Mouse (Mus musculus): ENCODE data around the gene Dpf2. TPM values are rescaled to one million over a fixed set of nuclear protein-coding genes. Genes with fewer than 3 reads are reported as not detected.

Dpf2 gene
- polyA plus RNA-seq, 1 experiment from 2014 or later = 119 TPM

GRCm38 (mm10) chr19:5877618-5878361, 35.0 kb downstream of the Dpf2 start, which contains the start of gene Slc25a45:
Gene Slc25a45, plus strand, starts transcription at chr19:5877808.
- Histone ChIP-seq H3K9ac (ENCODE audit: low read depth, low read length) (peak within 1 kb of the TSS; percentile 49), H3K27me3 (replicated peaks; ENCODE audit: control insufficient read depth, insufficient read depth, low read length) (no peaks in the 10 kb centered on the region), H3K9me3 (ENCODE audit: control insufficient read depth, low read length) (no peaks in the 10 kb centered on the region), H3K4me3 (ENCODE audit: low read length) (peak within 1 kb of the TSS; percentile 7; the same call in 1 of the 2 replicates), H3K36me3 (ENCODE audit: control insufficient read depth, insufficient read depth, low read length) (no peaks in the 10 kb centered on the region), H3K4me1 (ENCODE audit: control insufficient read depth, insufficient read depth, low read length) (peaks cover 31% of the 10 kb centered on the region), H3K4me2 (ENCODE audit: low read depth, low read length) (peak within 1 kb of the TSS; percentile 27), H3K27ac (ENCODE audit: low read length) (peak within 1 kb of the TSS; percentile 73)
- 43% methylated on average over 15 of the region's 15 CpGs for WGBS
- peak; percentile 52 for ATAC-seq

GRCm38 (mm10) chr19:5874969-5875480, 37.8 kb downstream of the Dpf2 start, which contains the start of gene Frmd8:
Gene Frmd8, minus strand, starts transcription at chr19:5875274.
- peak; percentile 84 for ATAC-seq
- H3K27ac ChIP-seq (ENCODE audit: low read length) = peak within 1 kb of the TSS; percentile 55; the same call in 1 of the 2 replicates
- H3K4me2 ChIP-seq (ENCODE audit: low read depth, low read length) = peak within 1 kb of the TSS; percentile 91
- no peaks in the 10 kb centered on the region for H3K36me3 ChIP-seq (ENCODE audit: control insufficient read depth, insufficient read depth, low read length)
- peaks cover 38% of the 10 kb centered on the region for H3K4me1 ChIP-seq (ENCODE audit: control insufficient read depth, insufficient read depth, low read length)
- no peaks in the 10 kb centered on the region for H3K9me3 ChIP-seq (ENCODE audit: control insufficient read depth, low read length)
- H3K27me3 ChIP-seq (replicated peaks; ENCODE audit: control insufficient read depth, insufficient read depth, low read length) = no peaks in the 10 kb centered on the region
- WGBS = under 1% methylated on average over 37 of the region's 37 CpGs
- H3K4me3 ChIP-seq (ENCODE audit: low read length) = peak within 1 kb of the TSS; percentile 81
- H3K9ac ChIP-seq (ENCODE audit: low read depth, low read length) = peak within 1 kb of the TSS; percentile 90

- WGBS = 7% methylated on average over 13 of the region's 13 CpGs
- peaks cover 38% of the 10 kb centered on the region for H3K4me1 ChIP-seq (ENCODE audit: control insufficient read depth, insufficient read depth, low read length)
- H3K27ac ChIP-seq (ENCODE audit: low read length) = no peak overlapping the region
Observed at GRCm38 (mm10) chr19:5874391-5874968, 38.3 kb downstream of the Dpf2 start.

GRCm38 (mm10) chr19:5872931-5873556, 39.8 kb downstream of the Dpf2 start:
- no peak for ATAC-seq
- peaks cover 33% of the 10 kb centered on the region for H3K4me1 ChIP-seq (ENCODE audit: control insufficient read depth, insufficient read depth, low read length)
- no peaks in the 10 kb centered on the region for H3K36me3 ChIP-seq (ENCODE audit: control insufficient read depth, insufficient read depth, low read length)
- H3K27ac ChIP-seq (ENCODE audit: low read length) = no peak overlapping the region
- no peak overlapping the region for H3K4me3 ChIP-seq (ENCODE audit: low read length)
- H3K4me2 ChIP-seq (ENCODE audit: low read depth, low read length) = no peak overlapping the region
- H3K9ac ChIP-seq (ENCODE audit: low read depth, low read length) = no peak overlapping the region
- 80% methylated on average over 19 of the region's 19 CpGs for WGBS
- H3K9me3 ChIP-seq (ENCODE audit: control insufficient read depth, low read length) = no peaks in the 10 kb centered on the region
- H3K27me3 ChIP-seq (replicated peaks; ENCODE audit: control insufficient read depth, insufficient read depth, low read length) = no peaks in the 10 kb centered on the region

More at GRCm38 (mm10) chr19:5874391-5874968, 38.3 kb downstream of the Dpf2 start:
- no peak for ATAC-seq
- peak overlapping the region; percentile 81 for H3K4me3 ChIP-seq (ENCODE audit: low read length)
- peak overlapping the region; percentile 90 for H3K9ac ChIP-seq (ENCODE audit: low read depth, low read length)
- H3K36me3 ChIP-seq (ENCODE audit: control insufficient read depth, insufficient read depth, low read length) = no peaks in the 10 kb centered on the region
- no peaks in the 10 kb centered on the region for H3K9me3 ChIP-seq (ENCODE audit: control insufficient read depth, low read length)
- H3K4me2 ChIP-seq (ENCODE audit: low read depth, low read length) = peak overlapping the region; percentile 91
- no peaks in the 10 kb centered on the region for H3K27me3 ChIP-seq (replicated peaks; ENCODE audit: control insufficient read depth, insufficient read depth, low read length)

- no peak overlapping the region for H3K9ac ChIP-seq (ENCODE audit: low read depth, low read length)
Observed at GRCm38 (mm10) chr19:5872528-5872927, 40.3 kb downstream of the Dpf2 start.

GRCm38 (mm10) chr19:5871683-5872082, 41.1 kb downstream of the Dpf2 start:
- Histone ChIP-seq H3K4me1 (ENCODE audit: control insufficient read depth, insufficient read depth, low read length) (peaks cover 34% of the 10 kb centered on the region), H3K9ac (ENCODE audit: low read depth, low read length) (peak overlapping the region; percentile 56; the same call in 1 of the 2 replicates), H3K4me3 (ENCODE audit: low read length) (no peak overlapping the region), H3K36me3 (ENCODE audit: control insufficient read depth, insufficient read depth, low read length) (0 out of 2 replicates have a peak, but pooled peaks cover 3% of the 10 kb centered on the region), H3K4me2 (ENCODE audit: low read depth, low read length) (peak overlapping the region; percentile 31; the same call in 1 of the 2 replicates), H3K27me3 (replicated peaks; ENCODE audit: control insufficient read depth, insufficient read depth, low read length) (no peaks in the 10 kb centered on the region), H3K27ac (ENCODE audit: low read length) (peak overlapping the region; percentile 54; the same call in 1 of the 2 replicates), H3K9me3 (ENCODE audit: control insufficient read depth, low read length) (no peaks in the 10 kb centered on the region)
- ATAC-seq = no peak
- 38% methylated on average over 6 of the region's 6 CpGs for WGBS

More at GRCm38 (mm10) chr19:5872528-5872927, 40.3 kb downstream of the Dpf2 start:
- no peaks in the 10 kb centered on the region for H3K9me3 ChIP-seq (ENCODE audit: control insufficient read depth, low read length)
- H3K36me3 ChIP-seq (ENCODE audit: control insufficient read depth, insufficient read depth, low read length) = no peaks in the 10 kb centered on the region
- no peak overlapping the region for H3K27ac ChIP-seq (ENCODE audit: low read length)
- no peaks in the 10 kb centered on the region for H3K27me3 ChIP-seq (replicated peaks; ENCODE audit: control insufficient read depth, insufficient read depth, low read length)
- 86% methylated on average over 4 of the region's 4 CpGs for WGBS
- no peak overlapping the region for H3K4me3 ChIP-seq (ENCODE audit: low read length)
- H3K4me1 ChIP-seq (ENCODE audit: control insufficient read depth, insufficient read depth, low read length) = peaks cover 34% of the 10 kb centered on the region
- no peak for ATAC-seq
- no peak overlapping the region for H3K4me2 ChIP-seq (ENCODE audit: low read depth, low read length)

GRCm38 (mm10) chr19:5871273-5871672, 41.5 kb downstream of the Dpf2 start:
- Histone ChIP-seq H3K4me2 (ENCODE audit: low read depth, low read length) (peak overlapping the region; percentile 31; the same call in 1 of the 2 replicates), H3K9me3 (ENCODE audit: control insufficient read depth, low read length) (no peaks in the 10 kb centered on the region), H3K4me1 (ENCODE audit: control insufficient read depth, insufficient read depth, low read length) (peaks cover 34% of the 10 kb centered on the region), H3K27me3 (replicated peaks; ENCODE audit: control insufficient read depth, insufficient read depth, low read length) (no peaks in the 10 kb centered on the region), H3K9ac (ENCODE audit: low read depth, low read length) (peak overlapping the region; percentile 56), H3K36me3 (ENCODE audit: control insufficient read depth, insufficient read depth, low read length) (0 out of 2 replicates have a peak, but pooled peaks cover 3% of the 10 kb centered on the region), H3K27ac (ENCODE audit: low read length) (peak overlapping the region; percentile 54), H3K4me3 (ENCODE audit: low read length) (no peak overlapping the region)
- 9% methylated on average over 7 of the region's 7 CpGs for WGBS
- peak; percentile 39 for ATAC-seq

GRCm38 (mm10) chr19:5868096-5868495, 44.7 kb downstream of the Dpf2 start:
- H3K4me2 ChIP-seq (ENCODE audit: low read depth, low read length) = no peak overlapping the region
- peak; percentile 82 for ATAC-seq
- peak overlapping the region; percentile 52; the same call in 1 of the 2 replicates for H3K27ac ChIP-seq (ENCODE audit: low read length)
- H3K36me3 ChIP-seq (ENCODE audit: control insufficient read depth, insufficient read depth, low read length) = peaks cover 16% of the 10 kb centered on the region
- WGBS = 73% methylated on average over 6 of the region's 6 CpGs
- H3K27me3 ChIP-seq (replicated peaks; ENCODE audit: control insufficient read depth, insufficient read depth, low read length) = no peaks in the 10 kb centered on the region
- no peak overlapping the region for H3K9ac ChIP-seq (ENCODE audit: low read depth, low read length)
- no peaks in the 10 kb centered on the region for H3K9me3 ChIP-seq (ENCODE audit: control insufficient read depth, low read length)
- peaks cover 19% of the 10 kb centered on the region for H3K4me1 ChIP-seq (ENCODE audit: control insufficient read depth, insufficient read depth, low read length)
- H3K4me3 ChIP-seq (ENCODE audit: low read length) = no peak overlapping the region

All from intestine, embryonic 16.5 days (tissue).